In genomic region chr14:14971056-14971455, GRCm38 (mm10) we compare ENCODE assay signal across 14 mouse cellular contexts.
A peak's percentile ranks its signal among the peaks of the same experiment; 100 is the strongest.
DNase-seq lines count a peak whose midpoint lies in the region; ATAC-seq lines count a peak whose summit lies in the region.
"Had no signal": no experiment of that assay in that cellular context is flagged by ENCODE, and none has a peak within 500 bp of the region (broad histone marks: within the 10 kb centered on the region; RNA-seq: fewer than 3 reads in every experiment).

No protein-coding gene starts in this region.

- H3K4me3 ChIP-seq in liver, embryonic 15.5 days (replicated peaks): no peak overlapping the region
- H3K4me3 ChIP-seq in hindbrain, embryonic 12.5 days: no peak overlapping the region
- no peak overlapping the region for H3K4me3 ChIP-seq in midbrain, embryonic 16.5 days (ENCODE audit: low read depth, low read length)
- H3K4me3 ChIP-seq: embryonic facial prominence, embryonic 10.5 days; forebrain, embryonic 15.5 days; hindbrain, embryonic 10.5 days had no signal

- ATAC-seq in liver, embryonic 15.5 days (ENCODE audit: insufficient read depth): peak; percentile 44; the same call in 1 of the 2 replicates
- ATAC-seq in hindbrain, embryonic 12.5 days (ENCODE audit: low FRiP score): no peak
- ATAC-seq in midbrain, embryonic 16.5 days: no peak
- ATAC-seq: forebrain, embryonic 15.5 days had no signal

- no peak overlapping the region for H3K9ac ChIP-seq in liver, embryonic 15.5 days
- no peak overlapping the region for H3K9ac ChIP-seq in hindbrain, embryonic 12.5 days
- no peak overlapping the region for H3K9ac ChIP-seq in midbrain, embryonic 16.5 days (ENCODE audit: low read depth, low read length)
- H3K9ac ChIP-seq: forebrain, embryonic 15.5 days had no signal

- H3K36me3 ChIP-seq in liver, embryonic 15.5 days (replicated peaks): no peaks in the 10 kb centered on the region
- no peaks in the 10 kb centered on the region for H3K36me3 ChIP-seq in hindbrain, embryonic 12.5 days
- H3K36me3 ChIP-seq in midbrain, embryonic 16.5 days (ENCODE audit: control insufficient read depth, insufficient read depth, low read length): no peaks in the 10 kb centered on the region
- H3K36me3 ChIP-seq: embryonic facial prominence, embryonic 10.5 days; forebrain, embryonic 15.5 days; hindbrain, embryonic 10.5 days had no signal

- 10% methylated on average over 4 of the region's 4 CpGs for WGBS in liver, embryonic 15.5 days (ENCODE audit: insufficient replicate concordance)
- WGBS in hindbrain, embryonic 12.5 days: 73% methylated on average over 4 of the region's 4 CpGs
- 84% methylated on average over 4 of the region's 4 CpGs for WGBS in midbrain, embryonic 16.5 days

- peak; percentile 10 for DNase-seq in adrenal gland, adult 2 months
- no peak for DNase-seq in adrenal gland, postnatal 25 days
- peak; percentile 4 for DNase-seq in lung, postnatal 36 days
- no peak for DNase-seq in lung, postnatal 25 days (ENCODE audit: low spot score)
- DNase-seq in right cerebral cortex, postnatal 14 days: no peak
- DNase-seq: cerebellum, adult 9-10 months; gastrocnemius, postnatal 10 days had no signal

- no peak overlapping the region for H3K27ac ChIP-seq in liver, embryonic 15.5 days (replicated peaks)
- H3K27ac ChIP-seq in hindbrain, embryonic 12.5 days: no peak overlapping the region
- H3K27ac ChIP-seq in midbrain, embryonic 16.5 days (ENCODE audit: low read length): no peak overlapping the region
- H3K27ac ChIP-seq: embryonic facial prominence, embryonic 10.5 days; forebrain, embryonic 15.5 days; hindbrain, embryonic 10.5 days; stomach, postnatal 0 days had no signal

- no peak overlapping the region for H3K4me2 ChIP-seq in liver, embryonic 15.5 days
- no peak overlapping the region for H3K4me2 ChIP-seq in hindbrain, embryonic 12.5 days (replicated peaks)
- no peak overlapping the region for H3K4me2 ChIP-seq in midbrain, embryonic 16.5 days (ENCODE audit: low read length)
- H3K4me2 ChIP-seq: forebrain, embryonic 15.5 days had no signal

- H3K27me3 ChIP-seq in liver, embryonic 15.5 days: no peaks in the 10 kb centered on the region
- no peaks in the 10 kb centered on the region for H3K27me3 ChIP-seq in hindbrain, embryonic 12.5 days
- no peaks in the 10 kb centered on the region for H3K27me3 ChIP-seq in midbrain, embryonic 16.5 days (ENCODE audit: control insufficient read depth, insufficient read depth, low read depth, low read length)
- H3K27me3 ChIP-seq: forebrain, embryonic 15.5 days had no signal

- H3K4me1 ChIP-seq in liver, embryonic 15.5 days (replicated peaks): peaks cover 5% of the 10 kb centered on the region; the same call in 1 of the 2 replicates
- no peaks in the 10 kb centered on the region for H3K4me1 ChIP-seq in hindbrain, embryonic 12.5 days
- H3K4me1 ChIP-seq in midbrain, embryonic 16.5 days (ENCODE audit: control insufficient read depth, insufficient read depth, low read length): no peaks in the 10 kb centered on the region
- H3K4me1 ChIP-seq: embryonic facial prominence, embryonic 10.5 days; forebrain, embryonic 15.5 days; hindbrain, embryonic 10.5 days had no signal

- H3K9me3 ChIP-seq in liver, embryonic 15.5 days (replicated peaks): no peaks in the 10 kb centered on the region
- H3K9me3 ChIP-seq in hindbrain, embryonic 12.5 days (replicated peaks): no peaks in the 10 kb centered on the region
- H3K9me3 ChIP-seq in midbrain, embryonic 16.5 days (replicated peaks; ENCODE audit: control insufficient read depth, low read length, poor library complexity, severe bottlenecking): no peaks in the 10 kb centered on the region
- H3K9me3 ChIP-seq: embryonic facial prominence, embryonic 10.5 days; forebrain, embryonic 15.5 days; hindbrain, embryonic 10.5 days had no signal

Comparison
In these comparisons a context has a peak if more than half of its experiments do, and no peak if none do; other contexts are left out.
1. DNase-seq: peak in adrenal gland, adult 2 months (single experiment) and lung, postnatal 36 days (single experiment); none in adrenal gland, postnatal 25 days (single experiment), lung, postnatal 25 days (single experiment) and right cerebral cortex, postnatal 14 days (single experiment).